Mouse (Mus musculus) E14TG2a.4 (cell line): ENCODE measurements around the gene Hspd1.

Experiments used
- H3K27me3 ChIP-seq: 2 replicates; pipeline ENCODE4 v1.6.1; 2014; ENCODE audit warnings: low read length, control low read depth; ENCODE audit not compliant: insufficient read depth
- H3K36me3 ChIP-seq: 2 replicates; pipeline ENCODE4 v1.6.1; 2014; ENCODE audit warnings: low read length, control low read depth; ENCODE audit not compliant: insufficient read depth
- H3K4me1 ChIP-seq: replicated peaks from 2 replicates; pipeline ENCODE4 v1.6.1; 2014; ENCODE audit warnings: low read depth, low read length, control low read depth
- H3K4me3 ChIP-seq: replicated peaks from 2 replicates; pipeline ENCODE4 v1.5.1; 2014; ENCODE audit warnings: mild to moderate bottlenecking, low read length
- H3K9me3 ChIP-seq: 2 replicates; pipeline ENCODE4 v1.6.1; 2014; ENCODE audit warnings: low read length, control low read depth
- CTCF ChIP-seq: conservative IDR thresholded peaks from 2 replicates; pipeline ENCODE4 v1.5.1; 2014; ENCODE audit warnings: low read length
- NANOG ChIP-seq: IDR thresholded peaks from 2 replicates; pipeline ENCODE4 v1.6.1; 2014; ENCODE audit warnings: borderline replicate concordance, low read length, mixed read lengths
- POU5F1 ChIP-seq: IDR thresholded peaks from 2 replicates; pipeline ENCODE4 v1.6.1; 2014; ENCODE audit warnings: low read length, borderline replicate concordance

Hspd1 gene

GRCm38 (mm10) chr1:55055322-55056115 lies 32.5 kb downstream of the Hspd1 start:
- Histone ChIP-seq H3K27me3 (no peaks in the 10 kb centered on the region), H3K4me1 (peaks cover 46% of the 10 kb centered on the region), H3K9me3 (no peaks in the 10 kb centered on the region), H3K4me3 (no peak overlapping the region), H3K36me3 (0 out of 2 replicates have a peak, but pooled peaks cover 17% of the 10 kb centered on the region)
- TF ChIP-seq POU5F1 = no peak
- TF ChIP-seq NANOG = no peak
- TF ChIP-seq CTCF = no peak

GRCm38 (mm10) chr1:55053596-55053995 lies 34.4 kb downstream of the Hspd1 start:
- Histone ChIP-seq H3K36me3 (0 out of 2 replicates have a peak, but pooled peaks cover 17% of the 10 kb centered on the region), H3K27me3 (peaks cover 5% of the 10 kb centered on the region; the same call in 1 of the 2 replicates), H3K4me3 (peak overlapping the region; percentile 94)

GRCm38 (mm10) chr1:55053005-55053404 lies 35.0 kb downstream of the Hspd1 start:
- no peaks in the 10 kb centered on the region for H3K9me3 ChIP-seq
- TF ChIP-seq CTCF (no peak), NANOG (no peak), POU5F1 (no peak)
- H3K36me3 ChIP-seq = 0 out of 2 replicates have a peak, but pooled peaks cover 17% of the 10 kb centered on the region
- peak overlapping the region; percentile 94 for H3K4me3 ChIP-seq
- H3K27me3 ChIP-seq = peaks cover 5% of the 10 kb centered on the region; the same call in 1 of the 2 replicates
- peaks cover 34% of the 10 kb centered on the region for H3K4me1 ChIP-seq

More at GRCm38 (mm10) chr1:55053596-55053995, 34.4 kb downstream of the Hspd1 start:
- H3K9me3 ChIP-seq = no peaks in the 10 kb centered on the region
- TF ChIP-seq CTCF (no peak), POU5F1 (no peak), NANOG (no peak)
- H3K4me1 ChIP-seq = peaks cover 37% of the 10 kb centered on the region

- no peaks in the 10 kb centered on the region for H3K9me3 ChIP-seq
- peaks cover 31% of the 10 kb centered on the region for H3K4me1 ChIP-seq
- H3K36me3 ChIP-seq = 0 out of 2 replicates have a peak, but pooled peaks cover 17% of the 10 kb centered on the region
- H3K27me3 ChIP-seq = peaks cover 5% of the 10 kb centered on the region; the same call in 1 of the 2 replicates
- TF ChIP-seq NANOG = no peak
- TF ChIP-seq CTCF = no peak
- TF ChIP-seq POU5F1 = no peak
- peak within 1 kb of the TSS; percentile 94 for H3K4me3 ChIP-seq
These were observed 35.6 kb downstream of the Hspd1 start, which contains the start of gene Coq10b for GRCm38 (mm10) chr1:55052355-55052953. TSS of gene Coq10b (plus strand) at chr1:55052770.

- TF ChIP-seq CTCF (no peak), POU5F1 (no peak), NANOG (no peak)
- peaks cover 23% of the 10 kb centered on the region for H3K4me1 ChIP-seq
- peak overlapping the region; percentile 94 for H3K4me3 ChIP-seq
- H3K9me3 ChIP-seq = no peaks in the 10 kb centered on the region
- H3K36me3 ChIP-seq = 0 out of 2 replicates have a peak, but pooled peaks cover 13% of the 10 kb centered on the region
- H3K27me3 ChIP-seq = peaks cover 10% of the 10 kb centered on the region
These were observed 36.4 kb downstream of the Hspd1 start for GRCm38 (mm10) chr1:55051671-55052070.

- peaks cover 15% of the 10 kb centered on the region for H3K4me1 ChIP-seq
- no peaks in the 10 kb centered on the region for H3K36me3 ChIP-seq
- no peak for TF ChIP-seq POU5F1
- TF ChIP-seq CTCF = no peak
- TF ChIP-seq NANOG = no peak
- peaks cover 19% of the 10 kb centered on the region for H3K27me3 ChIP-seq
- H3K4me3 ChIP-seq = no peak overlapping the region
- no peaks in the 10 kb centered on the region for H3K9me3 ChIP-seq
These were observed 39.0 kb downstream of the Hspd1 start for GRCm38 (mm10) chr1:55048841-55049587.

- TF ChIP-seq CTCF (no peak), NANOG (no peak), POU5F1 (no peak)
- no peak overlapping the region for H3K4me3 ChIP-seq
- no peaks in the 10 kb centered on the region; the same call in 1 of the 2 replicates for H3K4me1 ChIP-seq
These were observed 44.9 kb downstream of the Hspd1 start for GRCm38 (mm10) chr1:55043164-55043563.

GRCm38 (mm10) chr1:55042246-55042645 lies 45.8 kb downstream of the Hspd1 start:
- H3K36me3 ChIP-seq = no peaks in the 10 kb centered on the region
- H3K4me3 ChIP-seq = no peak overlapping the region
- H3K4me1 ChIP-seq = no peaks in the 10 kb centered on the region; the same call in 1 of the 2 replicates
- H3K27me3 ChIP-seq = peaks cover 17% of the 10 kb centered on the region
- peaks cover 37% of the 10 kb centered on the region for H3K9me3 ChIP-seq
- TF ChIP-seq POU5F1 (no peak), CTCF (peak; percentile 41)

More at GRCm38 (mm10) chr1:55043164-55043563, 44.9 kb downstream of the Hspd1 start:
- Histone ChIP-seq H3K27me3 (peaks cover 18% of the 10 kb centered on the region), H3K36me3 (no peaks in the 10 kb centered on the region), H3K9me3 (peaks cover 37% of the 10 kb centered on the region)
